Mouse (Mus musculus) MEL-GATA-1-ER (cell line): Measurements from ENCODE around the gene Wiz.

ENCODE experiments used
- DNase-seq: peaks from one replicate; pipeline ENCODE4 v3.0.0-alpha.2; 2012; ENCODE audit warnings: low read depth; ENCODE audit errors: extremely low read depth

The Wiz gene

DNA sequence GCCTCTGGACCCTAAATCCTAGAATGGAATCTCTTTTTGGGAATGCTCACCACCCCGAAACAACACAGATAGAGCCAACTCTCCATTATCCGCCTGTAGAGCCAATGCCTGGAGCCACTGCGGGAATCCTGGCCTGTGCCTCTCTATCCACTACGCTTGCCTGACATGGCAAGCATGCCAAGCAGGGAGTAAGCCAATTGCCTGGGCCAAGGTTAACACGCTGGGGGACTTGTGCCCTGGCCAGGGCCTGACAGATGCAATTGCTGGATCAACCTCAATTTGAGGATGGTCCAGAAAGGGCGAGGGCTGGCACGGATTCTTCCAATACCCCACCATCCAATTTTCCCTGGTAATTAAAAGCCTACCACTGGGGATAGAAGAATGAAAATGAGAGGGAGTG is 6.7 kb downstream of the Wiz start:
- no peak for DNase-seq

DNA sequence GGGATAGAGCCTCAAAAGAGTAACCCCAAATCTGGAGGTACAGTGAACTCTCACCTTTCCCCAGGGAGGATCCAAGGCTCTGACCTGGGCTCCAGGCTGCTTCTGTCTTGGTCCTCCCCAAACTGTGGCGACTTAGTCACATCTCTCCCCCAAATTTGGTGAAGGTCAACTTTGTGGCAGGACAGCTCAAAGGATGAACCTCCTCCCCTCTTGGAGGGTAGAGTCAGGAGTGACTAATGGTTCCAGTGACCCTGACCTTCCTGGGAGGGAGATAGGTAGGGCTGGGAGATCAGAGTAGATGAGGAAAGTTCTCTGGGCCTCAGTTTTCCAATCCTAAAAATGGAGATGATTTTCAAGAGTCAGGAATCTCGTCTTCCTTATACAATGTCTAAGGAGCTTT is 10.5 kb downstream of the Wiz start:
- no peak for DNase-seq

DNA sequence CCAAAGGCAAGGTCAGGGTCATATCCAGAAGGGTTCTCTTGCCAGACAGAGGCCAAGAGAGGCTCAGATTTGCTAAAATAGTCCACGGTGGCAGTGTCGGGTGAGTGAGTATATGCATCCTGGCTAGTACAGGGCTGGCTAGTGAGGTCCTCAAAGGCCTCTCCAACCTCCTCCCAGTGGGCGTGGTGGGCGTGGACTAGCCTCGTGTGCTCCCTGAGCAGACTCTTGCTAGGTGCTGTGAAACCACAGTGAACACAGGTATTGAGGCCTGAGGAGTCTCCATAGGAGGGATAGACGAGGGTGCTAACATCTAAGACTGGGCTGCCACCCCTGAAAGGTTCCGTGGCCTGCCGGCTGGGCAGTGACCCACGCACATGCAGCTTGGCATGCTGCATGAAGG is 12.1 kb downstream of the Wiz start:
- DNase-seq, result no peak

DNA sequence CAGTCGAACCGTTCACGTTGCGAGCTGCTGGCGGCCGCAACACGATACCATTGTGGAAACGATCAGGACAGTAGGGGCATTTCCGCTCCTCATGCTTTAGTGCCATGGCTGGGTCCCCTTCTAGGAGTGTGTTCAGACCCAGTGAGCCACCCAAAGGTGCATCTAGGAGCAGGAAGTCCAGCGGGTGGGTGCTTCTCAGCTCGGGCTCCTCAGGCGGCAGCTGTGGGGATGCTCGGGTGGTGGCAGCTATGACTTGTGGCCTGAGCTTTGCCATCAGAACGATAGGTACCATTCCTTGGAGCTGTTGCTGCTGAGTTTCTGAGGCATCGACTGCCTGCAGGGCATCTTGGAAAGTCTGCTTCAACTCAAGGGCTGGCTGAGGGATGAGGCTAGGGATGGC is 12.8 kb downstream of the Wiz start:
- DNase-seq, result no peak

DNA sequence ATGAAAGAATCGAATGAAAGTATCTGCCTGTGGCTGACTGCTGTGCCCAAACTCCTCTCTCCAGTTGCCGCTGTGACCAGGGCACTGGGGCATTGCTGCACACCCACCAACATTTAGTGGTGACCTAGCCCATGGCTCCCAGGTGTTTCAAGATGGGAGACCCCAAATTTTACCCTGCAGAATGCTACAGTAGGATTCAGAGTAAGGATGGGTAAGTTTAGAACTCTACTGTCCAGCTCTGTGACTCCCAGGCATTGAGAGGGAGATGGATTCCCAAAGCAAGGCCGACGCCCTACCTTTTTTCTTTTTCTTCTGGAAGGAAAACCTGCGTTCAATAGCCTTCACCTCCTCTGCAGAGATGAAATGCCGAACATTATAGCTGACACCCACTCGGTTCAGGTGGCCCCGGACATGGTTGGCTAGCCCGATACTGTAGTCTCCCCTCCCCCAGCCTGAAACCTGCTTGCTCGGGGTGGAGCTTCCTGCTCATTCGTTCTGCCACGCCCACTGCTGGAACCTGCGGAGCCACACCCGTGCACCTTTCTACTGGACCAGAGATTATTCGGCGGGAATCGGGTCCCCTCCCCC is 20.2 kb downstream of the Wiz start:
- no peak for DNase-seq

DNA sequence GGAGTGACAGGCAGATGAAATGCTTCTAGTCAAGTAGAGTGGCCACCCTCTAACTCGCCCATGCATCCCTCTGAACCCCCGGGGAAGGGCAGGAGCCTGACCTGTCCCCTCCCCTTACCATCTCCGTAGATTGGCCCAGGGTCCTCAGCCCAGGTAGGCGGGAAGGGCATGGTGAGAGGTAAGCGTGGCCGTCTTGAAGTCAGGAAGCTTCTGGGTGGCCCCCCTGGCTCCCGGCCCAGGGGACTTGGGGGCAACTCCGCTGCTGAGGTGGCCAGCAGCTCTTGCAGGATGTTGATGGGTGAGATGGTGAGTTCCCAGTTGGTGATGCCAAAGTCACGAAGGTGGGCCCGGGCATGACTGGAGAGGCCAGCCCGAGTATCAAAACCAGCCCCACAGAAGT is 21.5 kb downstream of the Wiz start:
- no peak for DNase-seq

DNA sequence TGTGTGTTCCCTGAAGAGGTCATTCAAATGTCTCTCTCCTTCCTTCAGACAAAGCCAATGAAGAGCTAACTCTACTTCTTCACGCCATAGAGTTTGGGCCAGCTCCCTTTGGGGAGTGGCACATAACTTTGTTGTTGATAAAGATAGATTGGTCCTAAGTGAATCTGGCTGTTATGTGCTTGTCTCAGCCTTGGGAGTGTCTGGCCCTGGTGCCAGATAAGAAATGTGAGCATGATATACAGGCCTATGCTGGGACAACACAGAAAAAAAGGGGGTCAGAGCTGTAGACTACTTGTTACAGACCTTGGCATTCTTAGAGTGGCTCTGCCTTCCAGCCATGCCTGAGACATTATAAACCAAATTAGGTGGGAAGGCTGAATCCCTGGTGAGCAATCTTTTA is 23.9 kb downstream of the Wiz start:
- no peak for DNase-seq

DNA sequence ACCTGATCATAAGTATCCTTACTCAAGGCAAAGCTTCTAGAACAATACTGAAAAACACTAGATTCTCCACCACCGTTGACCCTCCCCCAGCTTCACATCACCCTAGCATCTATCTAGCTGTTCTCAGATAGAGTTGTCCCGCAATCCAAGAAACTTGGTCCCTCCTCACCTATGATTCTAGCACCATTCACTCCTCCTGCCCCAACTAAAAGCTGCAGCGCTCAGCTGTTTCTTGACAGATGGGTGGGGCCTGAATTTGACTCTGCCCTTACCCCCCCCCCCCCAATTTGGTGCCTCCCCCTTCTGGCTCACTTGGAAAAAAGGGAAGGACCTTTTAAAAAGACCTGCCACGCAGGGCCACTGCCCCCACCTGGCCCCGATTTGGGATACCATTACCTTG is 24.4 kb downstream of the Wiz start:
- no peak for DNase-seq

DNA sequence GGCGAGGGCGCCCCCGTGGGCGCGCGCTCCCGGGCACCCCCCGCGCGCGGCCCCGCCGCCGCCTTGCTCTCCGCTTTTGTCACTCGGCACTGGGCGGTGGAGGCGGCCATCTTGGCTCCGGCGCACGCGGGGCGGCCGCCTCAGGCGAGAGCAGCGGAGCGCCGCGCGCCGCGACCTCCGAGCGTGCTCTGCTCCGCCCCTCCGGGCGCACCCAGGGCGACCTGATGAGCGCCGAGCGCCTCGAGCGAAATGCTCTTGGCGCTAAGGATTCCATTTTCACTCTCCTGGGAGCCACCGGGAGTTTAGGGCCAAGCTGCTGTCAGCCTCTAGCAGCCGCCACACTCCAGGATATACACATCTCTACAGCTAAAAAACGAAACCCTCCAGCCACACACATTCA is 24.9 kb downstream of the Wiz start:
- peak; percentile 67 for DNase-seq

DNA sequence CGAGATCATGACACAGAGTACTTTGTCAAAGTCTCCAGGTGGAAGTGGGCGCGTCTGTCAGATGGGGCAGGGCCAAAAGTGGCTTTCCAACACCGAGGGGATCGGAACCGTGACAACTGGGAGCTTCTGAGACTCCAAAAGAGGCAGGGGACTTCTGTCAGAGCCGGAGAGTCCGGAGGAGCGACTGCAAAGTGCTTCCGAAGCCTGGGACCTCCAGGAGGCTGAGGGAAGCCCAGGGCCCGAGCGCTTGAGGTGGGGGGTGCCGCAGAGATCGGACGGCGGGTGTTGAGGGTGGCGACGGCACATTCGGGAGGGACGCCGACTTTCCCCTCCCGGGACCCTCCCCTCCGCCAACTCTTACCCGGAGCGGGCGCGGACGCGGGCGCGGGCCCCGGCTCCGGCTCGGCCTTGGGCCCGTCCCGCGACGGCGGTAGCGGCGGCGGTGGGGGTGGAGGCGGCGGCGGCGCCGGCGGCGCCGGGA is 25.4 kb downstream of the Wiz start:
- DNase-seq, result no peak

DNA sequence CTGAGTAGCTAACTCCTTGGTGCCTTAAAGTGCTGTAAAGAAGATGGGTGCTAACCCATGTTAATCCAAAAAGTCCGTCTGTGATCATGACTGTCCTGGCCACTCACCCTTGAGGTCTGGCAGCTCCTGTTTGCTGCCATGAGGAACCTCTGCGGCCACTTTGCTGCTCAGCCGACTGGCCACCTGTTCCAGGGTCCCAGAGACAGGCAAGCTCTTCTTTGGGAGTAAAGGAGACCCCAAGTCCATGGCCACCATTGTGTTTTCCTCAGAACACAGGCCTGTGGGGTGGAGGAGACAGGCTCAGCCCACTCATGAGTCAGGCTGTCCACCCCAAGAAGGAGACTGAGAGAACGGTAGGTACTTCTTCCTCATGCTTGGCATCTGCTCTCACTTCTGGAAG is 26.6 kb downstream of the Wiz start:
- no peak for DNase-seq

DNA sequence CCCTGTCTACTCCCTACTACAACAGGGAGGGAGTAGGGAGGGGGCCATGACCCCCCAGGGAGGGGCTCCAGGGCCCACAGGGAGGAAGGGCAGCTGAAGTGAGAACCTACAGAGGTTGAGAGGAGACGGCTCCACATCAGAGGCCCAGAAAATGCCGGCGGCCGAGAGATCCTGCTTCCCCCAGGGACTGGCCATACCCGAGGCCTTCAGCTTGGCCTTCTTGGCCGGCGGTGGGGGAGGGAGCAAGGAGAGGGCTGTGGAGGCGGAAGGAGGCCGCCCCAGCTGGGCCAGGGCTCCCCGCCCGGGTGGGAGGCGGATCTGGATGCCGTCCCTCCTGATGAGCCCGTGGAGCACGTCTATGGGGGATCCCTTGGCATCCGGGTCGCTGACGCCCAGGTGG is 29.3 kb downstream of the Wiz start:
- DNase-seq, result no peak

DNA sequence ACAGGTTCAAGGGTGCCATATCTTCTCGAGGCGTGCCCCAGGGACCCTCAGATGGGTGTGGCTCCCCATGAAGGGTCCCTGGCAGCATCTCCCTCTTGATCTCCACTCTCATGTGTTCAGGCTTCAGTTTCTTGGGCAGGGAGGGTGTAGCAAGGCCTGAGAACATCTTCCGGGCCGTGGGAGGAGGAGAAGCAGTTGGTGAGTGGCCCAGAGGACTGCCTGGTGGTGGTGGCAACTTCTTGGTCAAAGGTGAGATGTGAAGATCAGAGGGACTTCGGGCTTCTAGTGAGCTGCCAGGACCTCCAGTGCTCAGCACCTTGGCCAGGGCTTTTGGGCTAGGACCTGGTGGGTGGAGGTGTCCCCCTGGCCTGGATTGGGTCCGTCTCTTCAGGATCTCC is 30.3 kb downstream of the Wiz start:
- no peak for DNase-seq

DNA sequence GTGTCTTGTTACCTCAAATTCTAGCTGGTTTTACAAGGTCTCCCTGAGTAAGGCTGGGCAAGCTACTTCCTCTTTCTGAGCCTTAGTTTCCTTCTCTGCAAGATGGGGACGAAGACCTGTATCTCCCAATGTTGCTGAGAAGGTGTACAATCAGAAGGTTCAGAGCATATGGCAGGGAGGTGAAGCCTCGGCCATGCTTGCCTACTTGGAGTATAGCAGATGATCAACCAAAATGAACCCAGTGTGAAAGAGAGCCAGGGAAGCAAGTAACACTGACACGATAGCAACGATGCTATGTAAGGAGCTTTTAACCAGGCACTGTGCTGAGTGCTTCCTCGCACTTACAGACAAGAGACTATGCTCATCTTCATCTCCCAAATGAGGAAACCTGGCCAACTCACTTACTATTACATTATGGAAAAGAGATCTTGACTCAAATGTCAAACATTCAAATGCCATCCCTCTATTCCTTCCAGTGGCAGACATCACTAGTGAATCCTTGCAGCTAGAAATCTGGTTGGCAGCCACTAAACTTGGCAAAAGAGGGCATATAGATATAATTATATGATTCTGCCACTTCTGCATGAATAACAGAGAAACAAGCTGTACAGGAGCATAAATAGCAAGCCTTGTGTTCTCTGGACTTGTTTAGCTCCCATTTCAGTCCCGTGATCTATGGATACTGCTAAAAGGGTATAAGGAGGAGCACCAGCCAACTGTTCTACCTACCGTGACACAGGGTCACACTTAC is 30.9 kb downstream of the Wiz start:
- DNase-seq, result no peak

DNA sequence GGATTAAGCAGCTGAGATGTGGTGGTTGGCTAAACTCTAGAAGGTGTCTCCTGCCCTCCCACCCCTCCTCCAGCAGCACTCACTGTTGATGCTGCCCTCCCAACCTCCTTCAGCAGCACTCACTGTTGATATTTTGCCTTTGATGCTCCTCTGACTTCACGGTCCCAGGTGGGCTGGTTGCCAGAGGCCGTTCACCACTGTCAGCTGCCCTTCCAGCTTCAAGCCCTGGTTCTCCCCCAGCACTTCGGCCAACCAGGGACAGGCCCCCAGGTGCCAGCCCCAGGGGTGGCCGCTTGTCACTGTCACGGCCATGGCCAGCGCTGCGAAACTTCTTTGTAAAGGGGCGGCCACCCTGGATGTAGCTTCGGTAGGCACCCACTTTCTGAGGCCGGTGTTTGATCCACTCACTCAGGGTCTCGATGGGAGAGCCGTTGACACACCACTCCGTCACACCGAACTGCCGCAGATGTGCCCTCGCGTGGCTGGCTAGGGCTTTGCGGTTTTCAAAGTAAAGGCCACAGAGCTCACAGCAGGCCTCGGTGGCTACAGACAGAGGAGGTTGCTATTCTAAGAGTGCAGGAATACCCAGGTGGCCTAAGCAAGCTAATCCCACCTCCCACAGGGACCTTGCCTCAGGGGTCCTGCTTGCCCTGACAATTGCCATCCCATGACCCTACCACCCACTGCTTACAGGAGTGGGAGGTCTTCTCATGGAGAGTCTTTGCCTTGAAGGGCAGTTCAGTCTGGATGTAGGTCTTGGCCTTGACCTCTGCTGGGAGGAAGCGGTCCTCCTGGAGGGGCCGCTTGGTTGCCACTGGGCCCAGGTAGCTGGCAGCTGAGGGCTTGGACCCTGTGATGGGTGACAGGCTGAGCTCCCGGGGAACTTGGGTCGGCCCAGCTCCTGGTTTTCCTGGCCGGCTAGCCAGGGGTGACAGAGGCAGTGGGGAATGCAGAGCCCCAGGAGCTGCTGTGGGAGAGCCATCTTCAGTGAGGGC is 32.2 kb downstream of the Wiz start:
- DNase-seq, result no peak

DNA sequence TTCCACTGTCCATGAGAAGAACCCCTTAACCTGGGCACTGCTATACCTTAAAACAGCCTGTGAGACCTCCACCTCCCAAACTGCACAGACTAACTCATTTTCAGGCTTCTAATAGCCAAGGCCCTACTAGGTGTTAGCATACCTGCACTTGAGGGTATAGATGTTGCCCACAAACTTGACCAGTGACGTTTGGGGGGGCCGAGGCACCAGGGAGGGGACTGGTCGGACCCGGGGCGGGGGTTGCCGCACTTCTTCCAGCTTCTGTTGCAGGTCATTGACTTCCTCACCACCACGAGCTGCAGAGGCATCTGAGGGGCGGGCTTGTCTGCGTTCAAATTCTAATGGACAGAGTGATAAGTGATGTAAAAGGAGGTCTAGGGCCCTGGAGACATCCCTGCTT is 33.0 kb downstream of the Wiz start:
- no peak for DNase-seq

DNA sequence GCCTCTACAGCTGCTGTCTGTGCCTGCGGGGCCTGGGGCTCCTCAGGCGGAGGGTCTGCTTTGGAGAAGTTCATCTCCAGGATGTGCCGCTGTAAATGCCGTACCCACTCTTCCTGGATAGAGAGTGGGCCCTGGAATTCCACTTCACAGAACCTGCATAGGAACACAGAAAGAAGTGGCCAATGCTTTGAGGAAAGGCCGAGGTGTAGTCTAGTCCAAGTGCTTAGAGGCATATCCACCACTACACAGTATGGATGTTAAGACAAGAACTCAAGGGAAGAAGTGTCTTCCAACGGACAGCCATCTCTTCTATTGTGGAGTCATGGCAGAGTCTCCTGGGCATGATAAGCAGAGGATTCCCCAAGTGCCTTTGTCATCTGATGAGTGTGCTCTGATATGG is 34.2 kb downstream of the Wiz start:
- no peak for DNase-seq

DNA sequence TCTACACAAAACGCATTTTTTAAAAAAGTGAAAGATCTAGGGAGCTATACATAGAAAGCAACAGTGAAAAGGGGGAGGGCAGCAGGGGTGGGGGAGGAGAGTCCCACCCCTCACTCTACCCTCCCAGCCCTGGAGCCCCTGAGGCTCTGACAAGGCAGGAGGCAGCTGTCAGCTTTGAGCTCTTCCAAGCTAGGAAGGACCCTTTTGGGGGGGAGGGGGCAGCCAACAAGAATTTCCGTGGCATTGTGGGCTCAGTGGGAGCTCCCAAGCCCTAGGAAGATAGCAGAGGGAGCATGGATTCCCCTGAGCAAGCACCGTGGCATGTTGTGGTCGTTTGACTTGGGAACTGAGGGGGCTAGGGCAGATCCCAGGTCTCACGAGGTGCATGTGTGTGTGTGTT is 35.0 kb downstream of the Wiz start:
- no peak for DNase-seq

DNA sequence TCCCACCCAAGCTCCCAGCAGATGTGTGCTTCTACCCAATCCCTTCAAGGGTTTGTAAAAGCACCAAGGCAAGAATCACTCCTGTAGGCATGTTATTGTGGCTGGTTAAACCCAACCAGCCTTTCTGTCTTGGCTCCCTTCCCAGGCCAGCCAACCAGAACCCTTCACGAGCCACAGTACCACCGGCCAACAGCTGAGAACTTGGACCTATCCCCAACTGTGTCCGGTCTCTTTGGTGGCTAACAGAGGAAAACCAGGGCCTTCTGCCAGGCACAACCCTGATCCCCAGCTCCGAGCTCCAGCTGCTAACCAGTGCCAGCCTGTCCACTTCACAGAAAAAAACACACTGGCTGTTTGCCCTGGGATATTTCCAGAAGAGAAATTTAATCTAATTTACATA is 35.5 kb downstream of the Wiz start:
- no peak for DNase-seq

DNA sequence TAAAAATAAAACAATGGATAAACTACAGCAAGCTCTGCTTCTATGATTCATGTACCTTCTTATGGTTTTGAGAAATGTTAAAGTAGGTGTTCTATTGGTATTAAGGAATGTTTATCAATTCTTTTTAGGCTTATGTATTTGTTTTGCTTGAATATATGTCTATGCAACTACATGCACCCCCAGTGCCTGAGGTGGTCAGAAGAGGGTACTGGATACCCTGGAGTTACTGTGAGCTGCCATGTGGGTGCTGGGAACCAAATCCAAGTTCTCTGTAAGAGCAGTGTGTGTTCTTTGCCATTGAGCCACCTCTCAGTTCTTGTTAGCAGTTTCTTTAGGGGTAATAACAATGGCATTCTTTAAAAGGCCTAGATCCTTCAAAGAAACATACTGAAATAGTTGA is 37.5 kb downstream of the Wiz start:
- no peak for DNase-seq

DNA sequence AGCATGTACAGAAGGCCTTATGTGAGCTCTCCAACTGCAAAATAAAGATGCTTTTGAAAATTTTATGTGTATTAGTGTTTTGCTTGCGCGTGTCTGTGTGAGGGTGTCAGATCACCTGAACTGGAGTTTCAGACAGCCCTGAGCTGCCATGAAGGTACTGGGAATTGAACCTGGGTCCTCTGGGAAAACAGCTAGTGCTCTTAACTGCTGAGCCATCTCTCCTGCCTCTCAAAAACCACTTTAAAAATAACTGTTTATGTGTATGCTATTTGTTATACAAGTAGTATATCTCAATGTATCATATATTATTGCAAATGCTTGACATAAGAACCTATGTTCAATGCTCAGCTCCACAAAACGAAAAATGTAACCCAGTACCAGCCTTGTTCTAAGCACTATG is 38.0 kb downstream of the Wiz start:
- DNase-seq, result no peak

DNA sequence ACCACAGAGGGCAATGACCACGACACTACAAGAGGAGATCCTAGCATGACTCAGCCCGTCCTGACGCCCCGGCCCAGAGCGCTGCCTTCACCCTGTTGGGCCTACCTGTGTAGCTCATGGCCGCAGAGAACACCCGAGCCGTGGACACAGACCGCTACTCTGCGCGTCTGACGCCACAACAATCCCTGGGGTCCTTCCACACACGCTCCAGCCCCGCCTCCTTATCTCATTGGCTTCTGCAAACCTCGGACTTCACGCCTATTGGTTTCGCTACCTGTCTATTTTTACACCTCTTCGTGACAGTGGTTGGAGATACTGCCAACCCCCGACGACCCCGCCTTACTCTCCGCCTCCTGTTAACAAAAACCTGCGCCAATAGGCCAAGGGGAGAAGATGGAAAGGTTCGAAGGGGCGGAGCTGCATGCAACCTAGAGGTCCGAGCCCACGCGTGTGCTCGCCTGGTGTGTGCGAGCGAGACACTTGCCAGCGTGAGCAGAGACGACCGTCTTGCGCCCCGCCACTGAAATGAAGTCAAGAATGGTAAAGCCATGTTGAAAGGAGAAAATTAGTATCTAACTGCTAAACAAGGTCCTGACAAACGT is 38.8 kb downstream of the Wiz start, which contains the start of gene Akap8l:
TSS of gene Akap8l (minus strand) at position 226 of the 602 bp plus-strand sequence.
- DNase-seq, result peak; percentile 98
